Comparison of ENCODE assay signal across 11 mouse cellular contexts in the genomic region with DNA sequence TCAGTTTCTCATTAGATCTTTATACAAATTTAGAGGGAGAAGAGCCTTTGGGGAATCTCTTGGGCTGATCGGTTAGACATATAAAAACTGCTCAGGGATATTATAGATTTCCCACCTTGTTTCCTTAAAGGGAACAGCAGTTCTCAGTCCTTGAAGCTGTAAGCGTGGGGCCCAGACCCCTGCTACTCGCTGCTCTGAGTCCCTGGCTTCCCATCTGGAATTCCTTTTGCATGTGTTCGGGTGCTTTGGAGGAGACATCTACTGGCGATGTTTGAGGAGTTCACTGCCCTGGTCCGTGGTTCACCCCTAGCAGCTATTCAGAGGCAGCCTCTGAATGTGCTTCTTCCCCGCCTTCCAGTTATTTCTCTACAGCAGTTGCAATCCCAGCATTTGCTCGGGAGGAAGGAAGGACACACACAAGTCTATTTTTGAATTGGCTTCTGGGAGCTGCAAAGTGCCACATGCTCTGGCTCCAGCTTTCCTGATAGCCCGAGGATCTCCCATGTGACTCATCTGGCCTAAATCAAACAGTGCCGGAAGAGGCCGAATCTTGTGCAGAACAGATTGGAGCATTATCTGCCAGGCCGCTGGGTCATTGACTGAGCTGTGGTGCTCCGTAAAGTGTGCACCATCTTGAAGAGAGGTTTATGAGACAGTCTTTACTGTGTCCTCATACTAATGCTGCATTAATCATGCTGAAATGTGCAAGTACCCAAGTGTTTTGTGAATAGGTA.
DNase-seq lines count a peak whose midpoint lies in the region; ATAC-seq and TF ChIP-seq lines count a peak whose summit lies in the region.
"Had no signal": no experiment of that assay in that cellular context is flagged by ENCODE, and none has a peak within 500 bp of the region (broad histone marks: within the 10 kb centered on the region; RNA-seq: fewer than 3 reads in every experiment).

No protein-coding gene starts in this region.

- no peak overlapping the region for H3K4me3 ChIP-seq in layer of hippocampus, adult 2 months
- no peak overlapping the region for H3K4me3 ChIP-seq in hindbrain, postnatal 0 days (ENCODE audit: low read length)

- no peak for TF ChIP-seq POLR2A in brain, embryonic 14.5 days (IDR thresholded peaks at IDR 0.05; ENCODE audit: borderline replicate concordance, extremely low read depth, insufficient read depth, insufficient read length, poor library complexity, severe bottlenecking)

- no peaks in the 10 kb centered on the region for H3K36me3 ChIP-seq in hindbrain, postnatal 0 days (ENCODE audit: insufficient read depth, low read length)

- no peak for DNase-seq in layer of hippocampus, adult 2 months (ENCODE audit: low spot score in 2 of 2)
- no peak for DNase-seq in layer of hippocampus, postnatal 25 days (ENCODE audit: extremely low spot score in 1 of 2, low spot score in 1 of 2)
- DNase-seq in brain, embryonic 14.5 days (ENCODE audit: low read depth) = peak; percentile 16
- DNase-seq in heart, adult 8-10 months (ENCODE audit: low spot score) = peak; percentile 4
- DNase-seq in heart, postnatal 4 days = peak; percentile 24
- no peak for DNase-seq in thymus, postnatal 14 days
- DNase-seq in hindbrain, postnatal 0 days (ENCODE audit: low spot score) = no peak
- DNase-seq in ovary, postnatal 14 days (ENCODE audit: low spot score) = no peak
- DNase-seq: kidney, postnatal 36 days had no signal

- no peak for TF ChIP-seq CTCF in layer of hippocampus, adult 2 months (conservative IDR thresholded peaks at IDR 0.05)
- no peak for TF ChIP-seq CTCF in brain, embryonic 14.5 days (IDR thresholded peaks at IDR 0.05; ENCODE audit: borderline replicate concordance, extremely low read depth, insufficient read depth, insufficient read length)
- no peak for TF ChIP-seq CTCF in hindbrain, postnatal 0 days (IDR thresholded peaks at IDR 0.05; ENCODE audit: low read depth)

- peak overlapping the region; percentile 19; the same call in 1 of the 2 replicates for H3K27ac ChIP-seq in layer of hippocampus, adult 2 months
- H3K27ac ChIP-seq in hindbrain, postnatal 0 days = no peak overlapping the region

- no peaks in the 10 kb centered on the region for H3K27me3 ChIP-seq in hindbrain, postnatal 0 days (ENCODE audit: insufficient read depth, low read length)

- no peak overlapping the region for H3K4me2 ChIP-seq in hindbrain, postnatal 0 days (ENCODE audit: low read depth, low read length)
- H3K4me2 ChIP-seq: midbrain, embryonic 11.5 days had no signal

- no peak overlapping the region for H3K9ac ChIP-seq in hindbrain, postnatal 0 days (replicated peaks; ENCODE audit: low read length)

- 72% methylated on average over 13 of the region's 13 CpGs for WGBS in hindbrain, postnatal 0 days

- H3K9me3 ChIP-seq in hindbrain, postnatal 0 days (ENCODE audit: low read length) = no peaks in the 10 kb centered on the region

- H3K4me1 ChIP-seq in hindbrain, postnatal 0 days (ENCODE audit: insufficient read depth, low read length) = no peaks in the 10 kb centered on the region

- no peak for ATAC-seq in hindbrain, postnatal 0 days
- ATAC-seq: inflammation-experienced regulatory T-cells, adult 6 months had no signal

Comparison
In these comparisons a context has a peak if more than half of its experiments do, and no peak if none do; other contexts are left out.
1. DNase-seq: peak in brain, embryonic 14.5 days (single experiment), heart, adult 8-10 months (single experiment) and heart, postnatal 4 days (single experiment); none in layer of hippocampus, adult 2 months (0 of 2), layer of hippocampus, postnatal 25 days (0 of 2), thymus, postnatal 14 days (single experiment), hindbrain, postnatal 0 days (single experiment) and ovary, postnatal 14 days (single experiment).